Mouse (Mus musculus) frontal cortex, postnatal 25 days (tissue): ENCODE measurements at regions not wholly inside any gene's neighbourhood (a gene's known extent, or its start where the extent isn't known, plus 50 kb on each side); places are given as distances from the start of the nearest gene placed in this dataset.
A peak's percentile ranks its signal among the peaks of the same experiment; 100 is the strongest.
"Not testable (repeated sequence)": the region's sequence is repeated elsewhere in the genome, so short reads cannot be mapped to it uniquely, and the experiment has no call there.

Experiments used
- DNase-seq, 2 experiments: peaks; one replicate each; pipeline ENCODE4 v3.0.0; 2022; ENCODE audit warnings: low spot score in 2 of 2

- DNase-seq: not testable (repeated sequence)
These were observed 73.3 kb downstream of the Gm31371 start for GRCm38 (mm10) chr8:19976461-19976860.

- DNase-seq: peak; percentile 21 to 31
These were observed 76.5 kb downstream of the Gm31371 start for GRCm38 (mm10) chr8:19979536-19980345.

DNA sequence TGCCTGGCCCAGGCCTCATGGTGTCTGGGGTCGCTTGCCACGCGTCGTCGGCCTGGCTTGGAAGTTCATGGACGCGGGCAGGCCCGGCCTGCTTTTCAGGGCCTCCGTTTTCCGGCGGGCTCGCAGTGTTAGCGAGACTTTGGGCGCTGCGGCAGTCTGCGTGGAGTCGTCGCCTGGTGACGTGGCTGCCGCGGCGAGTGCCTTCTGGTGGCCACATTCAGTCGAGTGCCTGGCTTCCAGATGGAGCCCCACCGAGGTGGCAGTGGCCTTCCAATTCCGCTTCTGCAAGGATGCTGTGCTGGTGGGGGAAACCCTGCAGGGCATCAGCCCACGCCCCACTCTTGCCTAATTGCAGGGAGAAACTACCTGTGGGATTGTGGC lies 77.1 kb downstream of the Gm31371 start:
- DNase-seq: not testable (repeated sequence)

DNA sequence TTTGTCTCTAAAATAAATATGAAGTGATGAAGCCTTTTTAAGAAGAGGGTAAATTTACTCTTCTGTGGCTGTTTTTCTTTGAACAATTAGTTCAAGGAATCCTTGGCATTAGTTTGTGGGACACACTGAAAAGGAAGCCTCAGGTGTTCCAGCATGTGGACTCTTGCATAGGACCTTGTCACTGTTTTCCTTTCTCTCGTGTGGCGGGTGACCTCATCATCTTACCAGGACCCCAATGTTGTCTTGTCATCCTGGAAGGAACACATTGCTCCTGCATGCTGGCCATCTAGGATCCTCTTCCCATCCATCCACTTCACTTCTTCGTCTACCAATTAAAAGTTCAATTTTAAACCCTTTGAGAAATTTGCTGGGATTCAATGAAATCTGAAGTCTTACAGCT lies 104.9 kb downstream of the Gm31371 start:
- peak in 1 of 2 experiments; percentile 33 for DNase-seq

DNA sequence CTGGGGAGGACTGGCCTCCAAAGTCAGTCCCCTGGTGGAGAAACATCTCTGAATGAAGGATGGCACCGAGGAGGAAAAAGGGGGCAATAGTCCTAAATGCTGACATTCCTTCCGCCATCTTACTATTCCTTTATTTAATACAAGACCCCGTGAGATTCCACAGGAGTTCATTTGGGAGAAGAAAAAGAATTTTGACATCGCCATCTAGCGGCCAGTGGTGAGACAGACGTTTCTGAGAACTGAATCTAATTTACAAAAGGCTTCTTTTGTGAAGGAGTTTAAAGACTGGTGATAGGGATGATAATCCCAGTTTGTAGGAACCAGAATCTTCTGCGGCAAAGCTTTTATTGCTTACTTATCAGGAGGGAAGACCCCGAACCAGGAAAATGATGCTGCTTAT lies 107.8 kb downstream of the Gm31371 start:
- DNase-seq: not testable (repeated sequence)

GRCm38 (mm10) chr8:20013278-20013677 lies 110.1 kb downstream of the Gm31371 start:
- not testable (repeated sequence) for DNase-seq

DNA sequence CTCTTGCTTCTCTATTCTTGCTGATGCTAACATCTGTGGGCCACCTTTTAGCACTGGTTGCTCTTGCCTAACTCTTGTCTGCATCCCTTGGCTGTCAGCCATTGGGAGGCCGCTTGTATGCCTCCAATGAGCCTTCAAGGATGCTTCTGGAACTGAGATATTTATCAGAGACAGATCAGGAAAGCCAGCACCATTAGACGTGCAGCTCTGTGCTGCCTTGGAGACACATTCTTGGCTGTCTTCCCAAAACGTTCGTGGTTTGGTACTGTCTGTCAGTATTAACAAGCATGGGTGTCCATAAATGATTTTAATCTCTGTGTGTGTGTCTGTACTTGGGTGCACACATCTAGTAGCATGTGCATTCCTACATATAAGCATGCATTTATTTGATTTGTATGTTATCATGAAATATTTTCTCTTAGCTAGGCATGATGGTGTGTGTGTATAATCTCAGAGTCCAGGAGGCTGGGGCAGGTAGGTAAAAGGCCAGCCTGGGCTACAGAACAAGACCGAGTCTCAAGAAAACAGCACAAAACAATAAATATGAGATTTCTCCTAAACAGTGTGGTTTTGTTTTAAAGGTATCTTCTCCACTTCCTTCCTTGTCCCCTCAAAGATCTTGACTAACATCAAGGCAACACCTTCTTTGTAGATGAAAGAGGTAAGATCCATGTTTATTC lies 111.4 kb downstream of the Gm31371 start:
- DNase-seq: not testable (repeated sequence)

GRCm38 (mm10) chr8:20015411-20016081 lies 112.4 kb downstream of the Gm31371 start:
- DNase-seq: not testable (repeated sequence)

DNA sequence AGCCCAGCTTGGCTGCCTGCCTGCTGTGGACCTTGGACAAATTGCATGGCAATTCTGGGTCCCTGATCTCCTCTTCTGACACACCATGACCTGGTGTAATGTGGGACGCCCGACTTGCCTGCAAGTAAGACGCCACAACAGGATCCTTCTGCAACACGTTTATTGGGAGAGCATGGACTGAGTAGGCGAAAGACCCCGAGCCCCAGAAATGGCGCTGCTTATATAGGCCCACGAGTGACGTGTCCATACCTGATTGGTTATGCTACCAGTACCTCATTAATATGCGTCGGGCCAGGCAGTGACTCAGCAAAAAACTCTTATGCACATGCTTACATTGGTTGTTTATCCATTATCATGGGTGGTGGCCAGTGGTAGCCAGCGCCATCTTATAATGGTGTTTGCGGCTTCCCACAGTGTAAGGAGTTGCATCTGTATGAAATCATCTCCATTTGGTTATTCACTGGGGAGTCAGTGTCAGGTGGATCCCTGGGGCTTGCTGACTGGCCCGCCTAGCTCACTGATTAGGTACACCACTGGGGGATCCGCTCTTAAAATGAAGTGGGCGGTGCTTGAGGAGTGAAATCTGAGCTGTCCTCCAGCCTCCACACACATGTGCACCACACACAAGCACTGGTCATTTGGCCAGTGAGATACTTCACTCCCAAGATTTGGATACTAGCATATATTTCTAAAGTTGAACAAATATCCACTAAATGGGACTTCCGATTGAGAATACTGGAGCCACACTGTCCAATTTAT lies 113.1 kb downstream of the Gm31371 start:
- DNase-seq: peak; percentile 17 to 43

DNA sequence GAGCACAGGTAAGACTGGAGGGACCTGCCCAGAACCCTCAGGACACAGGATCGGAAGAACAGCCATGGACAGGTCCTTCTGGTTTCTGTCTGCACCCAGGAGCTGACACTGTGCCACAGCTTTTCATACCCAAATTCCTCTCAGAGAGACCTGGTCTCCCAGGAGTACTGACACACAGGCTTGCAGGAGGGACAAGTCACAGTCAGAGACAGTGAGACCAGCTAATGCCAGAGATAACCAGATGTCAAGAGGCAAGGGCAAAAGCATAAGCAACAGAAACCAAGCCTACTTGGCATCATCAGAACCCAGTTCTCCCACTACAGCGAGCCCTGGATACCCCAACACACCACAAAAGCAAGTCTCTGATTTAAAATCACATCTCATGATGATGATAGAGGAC lies 122.3 kb downstream of the Gm31371 start:
- DNase-seq: not testable (repeated sequence)

- DNase-seq: not testable (repeated sequence)
These were observed 124.8 kb downstream of the Gm31371 start for GRCm38 (mm10) chr8:20027956-20028355.

DNA sequence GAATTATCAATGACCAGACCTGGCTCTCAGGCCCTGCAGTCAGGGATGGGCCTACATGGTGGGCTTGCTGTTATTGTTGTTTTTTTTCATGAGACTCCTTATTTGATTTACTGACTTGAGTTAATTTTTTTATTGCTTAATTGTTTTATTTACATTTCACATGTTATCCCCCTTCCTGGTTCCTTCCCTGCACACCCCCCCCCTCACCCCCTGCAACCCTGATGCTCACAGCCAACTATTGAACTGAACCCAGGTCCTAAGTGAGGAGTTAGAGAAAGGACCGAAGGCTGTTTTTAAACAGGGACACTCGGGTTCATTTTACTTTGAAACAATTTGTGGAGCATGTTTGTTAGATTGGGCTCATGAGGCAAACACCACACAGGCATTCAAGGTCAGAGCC lies 126.9 kb downstream of the Gm31371 start:
- DNase-seq: not testable (repeated sequence)

- peak in 1 of 2 experiments; percentile 18 for DNase-seq
These were observed 154.4 kb downstream of the Gm31371 start for GRCm38 (mm10) chr8:20057626-20058025.

DNA sequence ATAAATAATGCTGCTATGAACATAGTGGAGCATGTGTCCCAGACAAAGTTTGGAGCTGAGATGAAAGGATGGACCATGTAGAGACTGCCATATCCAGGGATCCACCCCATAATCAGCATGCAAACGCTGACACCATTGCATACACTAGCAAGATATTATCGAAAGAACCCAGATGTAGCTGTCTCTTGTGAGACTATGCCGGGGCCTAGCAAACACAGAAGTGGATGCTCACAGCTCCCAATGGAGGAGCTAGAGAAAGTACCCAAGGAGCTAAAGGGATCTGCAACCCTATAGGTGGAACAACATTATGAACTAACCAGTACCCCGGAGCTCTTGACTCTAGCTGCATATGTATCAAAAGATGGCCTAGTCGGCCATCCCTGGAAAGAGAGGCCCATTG lies 194.9 kb downstream of the Gm31371 start:
- not testable (repeated sequence) for DNase-seq

DNA sequence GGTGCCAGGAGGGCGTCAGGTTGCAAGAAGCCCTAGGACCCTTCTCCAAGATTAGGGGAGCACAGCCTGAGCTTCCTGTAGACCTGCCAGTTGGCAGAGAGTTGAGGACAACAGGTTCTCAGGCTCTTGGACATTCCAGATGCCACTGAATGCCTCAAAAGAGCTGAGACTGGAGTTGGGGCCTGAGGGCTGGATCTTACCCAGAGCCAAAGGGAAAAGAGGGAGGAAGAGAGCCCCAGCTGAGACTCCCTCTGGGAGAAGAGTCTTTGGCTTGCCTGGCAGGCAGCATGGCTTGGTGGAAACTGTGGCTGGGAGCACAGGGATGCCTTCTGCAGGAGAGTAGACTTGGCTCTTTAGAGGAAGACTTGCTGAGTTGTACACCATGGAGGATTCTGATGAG lies 197.0 kb downstream of the Gm31371 start:
- not testable (repeated sequence) for DNase-seq

DNA sequence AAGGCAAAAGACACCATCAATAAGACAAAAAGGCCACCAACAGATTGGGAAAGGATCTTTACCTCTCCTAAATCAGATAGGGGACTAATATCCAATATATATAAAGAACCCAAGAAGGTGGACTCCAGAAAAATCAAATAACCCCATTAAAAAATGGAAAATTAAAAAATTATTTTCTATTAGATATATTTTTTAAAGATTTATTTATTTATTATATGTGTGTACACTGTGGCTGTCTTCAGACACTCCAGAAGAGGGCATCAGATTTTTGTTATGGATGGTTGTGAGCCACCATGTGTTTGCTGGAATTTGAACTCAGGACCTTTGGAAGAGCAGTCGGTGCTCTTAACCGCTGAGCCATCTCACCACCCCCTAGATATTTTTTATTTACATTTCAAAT lies 199.2 kb downstream of the Gm31371 start:
- not testable (repeated sequence) for DNase-seq

DNA sequence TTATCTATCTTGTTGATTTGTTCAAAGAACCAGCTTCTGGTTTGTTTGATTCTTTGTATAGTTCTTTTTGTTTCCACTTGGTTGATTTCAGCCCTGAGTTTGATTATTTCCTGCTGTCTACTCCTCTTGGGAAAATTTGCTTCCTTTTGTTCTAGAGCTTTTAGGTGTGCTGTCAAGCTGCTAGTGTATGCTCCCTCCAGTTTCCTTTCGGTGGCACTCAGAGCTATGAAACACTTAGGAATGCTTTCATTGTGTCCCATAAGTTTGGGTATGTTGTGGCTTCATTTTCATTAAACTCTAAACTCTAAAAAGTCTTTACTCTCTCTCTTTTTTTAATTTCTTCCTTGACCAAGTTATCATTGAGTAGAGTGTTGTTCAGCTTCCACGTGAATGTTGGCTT lies 204.0 kb downstream of the Gm31371 start:
- not testable (repeated sequence) for DNase-seq

DNA sequence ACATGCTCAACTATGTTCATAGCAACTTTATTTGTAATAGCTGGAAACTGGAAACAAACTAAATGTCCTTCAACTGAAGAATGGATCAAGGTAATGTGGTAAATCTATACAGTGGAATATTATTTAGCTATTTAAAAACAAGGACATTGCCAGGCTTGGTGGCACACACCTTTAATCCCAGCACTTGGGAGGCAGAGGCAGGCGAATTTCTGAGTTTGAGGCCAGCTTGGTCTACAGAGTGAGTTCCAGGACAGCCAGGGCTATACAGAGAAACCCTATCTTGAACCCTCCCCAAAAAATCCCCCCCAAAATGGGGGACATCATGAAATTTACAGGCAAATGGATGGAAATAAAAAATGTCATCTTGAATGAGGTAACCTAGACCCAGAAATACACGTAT lies 213.6 kb downstream of the Gm31371 start:
- peak in 1 of 2 experiments; percentile 9 for DNase-seq

DNA sequence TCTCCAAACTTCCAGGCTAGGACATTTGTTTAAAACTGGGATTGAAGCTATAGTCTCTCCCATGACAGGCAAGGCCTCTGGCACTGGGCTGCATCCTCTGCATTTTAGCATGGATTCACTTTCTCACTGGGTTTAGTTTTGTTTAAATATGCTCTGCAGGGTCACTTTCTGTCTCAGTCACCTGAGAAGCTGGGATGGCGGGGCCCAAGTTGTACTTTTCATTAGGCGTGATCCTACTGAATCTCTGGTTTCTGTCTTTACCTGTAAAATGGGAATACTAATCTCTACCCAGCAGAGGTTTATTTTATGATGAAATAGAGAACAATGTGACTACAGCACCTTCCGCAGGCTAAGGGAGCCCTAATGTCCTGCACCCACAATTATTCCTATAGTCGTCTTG lies 216.4 kb downstream of the Gm31371 start:
- DNase-seq: not testable (repeated sequence)

DNA sequence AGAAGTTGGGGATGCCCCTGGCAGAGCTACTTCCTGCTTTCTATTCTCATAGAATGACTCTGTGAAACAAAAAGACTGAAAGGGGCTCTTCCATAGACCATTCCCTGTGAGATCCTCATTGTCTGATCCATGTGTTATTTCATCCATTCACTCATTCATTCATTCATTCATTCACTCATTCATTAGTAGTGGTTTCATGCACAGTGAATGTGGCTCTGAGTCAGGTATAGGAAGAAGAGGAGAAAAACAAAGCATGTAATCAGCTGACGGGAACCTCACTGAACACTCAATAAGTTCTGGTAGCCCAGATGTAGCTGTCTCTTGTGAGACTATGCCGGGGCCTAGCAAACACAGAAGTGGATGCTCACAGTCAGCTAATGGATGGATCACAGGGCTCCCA lies 217.0 kb downstream of the Gm31371 start:
- DNase-seq: not testable (repeated sequence)

DNA sequence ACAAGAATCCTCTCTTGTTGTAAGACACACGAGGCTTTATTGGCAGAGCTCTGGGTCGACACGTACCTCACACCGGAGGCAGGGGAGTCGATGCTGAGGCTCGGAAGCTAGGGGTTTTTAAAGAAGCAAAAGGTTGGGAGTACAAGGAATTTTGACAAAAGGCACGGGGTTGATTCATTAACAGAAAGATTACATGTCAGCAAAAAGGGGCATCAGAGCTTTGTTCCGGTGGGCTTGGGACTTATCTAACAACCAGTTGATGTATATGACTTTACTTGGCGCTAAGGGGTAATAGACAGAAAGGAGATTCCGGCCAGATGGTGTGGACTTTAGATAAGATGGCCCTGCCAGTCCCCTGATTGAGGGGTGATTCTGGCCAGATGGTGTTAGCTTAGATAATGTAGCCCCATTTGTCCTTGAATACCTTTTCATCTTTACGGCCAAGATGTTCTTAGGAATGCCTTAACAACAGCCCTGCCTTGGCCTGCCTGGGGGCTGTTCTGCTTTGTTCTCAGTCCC lies 218.3 kb downstream of the Gm31371 start:
- DNase-seq: not testable (repeated sequence)
